Mouse (Mus musculus) adrenal gland, postnatal 36 days (tissue): ENCODE measurements around the gene Rwdd1. TPM values are rescaled to one million over a fixed set of nuclear protein-coding genes. Genes with fewer than 3 reads are reported as not detected.

ENCODE experiments used
- total RNA-seq, 2 experiments: library from RNA; stranded (reverse); gene quantifications; 2 replicates each; pipeline ENCODE4 v1.2.3; 2021

The Rwdd1 gene
- total RNA-seq, 2 experiments from 2014 or later = 99.1 to 102 TPM

Other genes with a start within 250 kb of the Rwdd1 start
- gene Sult3a2, start 232.9 kb downstream of the Rwdd1 start, total RNA-seq = not detected
- not detected for gene Sult3a1, start 161.9 kb downstream of the Rwdd1 start, total RNA-seq
- 1 to 10 TPM in 1 of 2 experiments, under 1 TPM in 1; 0.20 to 1.1 TPM for gene Rsph4a, start 114.5 kb downstream of the Rwdd1 start, total RNA-seq
- 10 to 100 TPM; 14.6 to 15.5 TPM for gene Zup1, start 68.4 kb downstream of the Rwdd1 start, total RNA-seq
- not detected for gene Trappc3l, start 18.0 kb upstream of the Rwdd1 start, total RNA-seq
- not detected for gene Calhm4, start 24.7 kb upstream of the Rwdd1 start, total RNA-seq
- gene Calhm5, start 76.9 kb upstream of the Rwdd1 start, total RNA-seq = under 1 TPM; 0.23 to 0.26 TPM
- under 1 TPM; 0.66 to 0.76 TPM for gene Calhm6, start 108.4 kb upstream of the Rwdd1 start, total RNA-seq
- gene Dse, start 188.1 kb upstream of the Rwdd1 start, total RNA-seq = 10 to 100 TPM in 1 of 2 experiments, 1 to 10 TPM in 1; 8.2 to 14.2 TPM